Mouse (Mus musculus): Measurements from ENCODE around the gene Tff1. TPM values are rescaled to one million over a fixed set of nuclear protein-coding genes. Genes with fewer than 3 reads are reported as not detected.

Gene Tff1
- polyA plus RNA-seq (2014; fragmentation: Nextera tagmentation; extraction: Ambion mirVana): not detected in 2 replicates

DNA sequence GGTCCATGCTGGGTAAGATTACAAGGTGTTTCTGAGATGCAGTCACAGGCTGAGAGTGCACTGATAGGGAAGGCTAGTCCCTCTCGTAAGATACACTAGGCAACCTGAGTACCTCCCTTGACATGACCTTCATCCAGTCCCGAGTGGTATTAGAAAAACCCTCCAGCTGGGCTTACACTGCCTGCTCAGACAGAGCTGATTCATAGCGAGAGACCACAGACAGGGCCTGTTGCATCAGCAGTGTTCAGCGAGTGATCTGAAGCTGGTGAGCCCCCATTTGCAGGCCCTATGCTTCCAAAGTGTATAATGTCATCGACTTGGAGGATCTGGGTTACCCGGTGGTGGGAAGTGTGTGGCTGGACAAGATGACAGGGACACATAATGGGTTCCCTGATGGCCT is at the start of gene Tff1:
Gene Tff1, minus strand, starts transcription at position 151 of the 400 bp plus-strand sequence.
- no peak within 1 kb of the TSS for H3K4me2 ChIP-seq (replicated peaks; ENCODE audit: low read depth, low read length)
- no peak within 1 kb of the TSS for H3K9ac ChIP-seq (ENCODE audit: low read depth, low read length)
- no peak within 1 kb of the TSS for H3K27ac ChIP-seq (ENCODE audit: low read depth, low read length)
- no peak within 1 kb of the TSS for H3K4me3 ChIP-seq (ENCODE audit: low read length)
- no peaks in the 10 kb centered on the region for H3K27me3 ChIP-seq (ENCODE audit: control insufficient read depth, insufficient read depth, low read length)
- ATAC-seq (ENCODE audit: low FRiP score, low TSS enrichment): no peak
- H3K9me3 ChIP-seq (ENCODE audit: control insufficient read depth, low read length): no peaks in the 10 kb centered on the region
- H3K36me3 ChIP-seq (ENCODE audit: control insufficient read depth, insufficient read depth, low read length): no peaks in the 10 kb centered on the region
- WGBS: 80% methylated on average over 6 of the region's 6 CpGs
- no peaks in the 10 kb centered on the region for H3K4me1 ChIP-seq (ENCODE audit: control insufficient read depth, insufficient read depth, low read length)

DNA sequence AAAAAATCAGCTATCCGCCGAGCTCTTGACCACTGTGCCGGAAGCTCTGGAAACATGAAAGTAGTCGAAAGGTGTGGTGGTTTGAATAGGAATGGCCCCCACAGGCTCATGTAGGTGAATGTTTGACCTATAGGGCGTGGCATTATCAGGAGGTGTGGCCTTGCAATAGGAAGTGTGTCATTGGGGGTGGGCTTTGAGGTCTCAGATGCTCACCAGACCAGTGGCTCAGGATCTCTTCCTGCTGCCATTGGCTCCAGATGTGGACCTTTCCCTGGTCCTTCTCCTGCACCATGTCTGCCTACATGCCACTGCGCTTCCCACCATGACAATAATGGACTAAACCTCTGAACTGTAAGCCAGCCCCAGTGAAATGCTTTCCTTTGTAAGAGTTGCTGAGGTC is 46.8 kb upstream of the Tff1 start:
- Histone ChIP-seq H3K4me3 (ENCODE audit: low read length) (no peak overlapping the region), H3K9ac (ENCODE audit: low read depth, low read length) (no peak overlapping the region), H3K9me3 (ENCODE audit: control insufficient read depth, low read length) (no peaks in the 10 kb centered on the region), H3K4me2 (replicated peaks; ENCODE audit: low read depth, low read length) (no peak overlapping the region), H3K27ac (ENCODE audit: low read depth, low read length) (no peak overlapping the region), H3K4me1 (ENCODE audit: control insufficient read depth, insufficient read depth, low read length) (no peaks in the 10 kb centered on the region; the same call in 1 of the 2 replicates), H3K27me3 (ENCODE audit: control insufficient read depth, insufficient read depth, low read length) (no peaks in the 10 kb centered on the region), H3K36me3 (ENCODE audit: control insufficient read depth, insufficient read depth, low read length) (no peaks in the 10 kb centered on the region)
- no peak for ATAC-seq (ENCODE audit: low FRiP score, low TSS enrichment)
- WGBS: 89% methylated on average over 6 of the region's 6 CpGs

DNA sequence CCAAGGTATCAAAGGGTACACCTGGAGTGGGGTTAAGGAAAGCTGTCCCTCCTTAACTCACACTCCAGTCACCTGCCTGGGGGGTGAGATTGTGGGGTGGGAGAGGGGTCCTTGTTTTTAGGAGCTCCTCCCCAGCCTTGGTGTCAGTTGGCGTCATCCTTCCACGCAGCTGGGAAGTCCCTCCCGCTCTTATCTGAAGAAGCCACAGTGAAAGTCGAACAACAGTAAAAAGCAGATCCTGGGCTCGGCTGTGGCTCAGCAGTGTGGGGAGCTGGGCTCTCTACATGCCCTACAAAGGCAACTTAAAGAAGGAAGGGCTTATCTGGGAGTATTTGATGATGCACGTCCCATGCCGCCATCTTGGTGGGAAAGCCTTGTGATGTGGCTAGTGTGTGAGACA is 45.2 kb upstream of the Tff1 start:
- Histone ChIP-seq H3K36me3 (ENCODE audit: control insufficient read depth, insufficient read depth, low read length) (no peaks in the 10 kb centered on the region), H3K9ac (ENCODE audit: low read depth, low read length) (no peak overlapping the region), H3K4me3 (ENCODE audit: low read length) (no peak overlapping the region), H3K27ac (ENCODE audit: low read depth, low read length) (no peak overlapping the region), H3K4me1 (ENCODE audit: control insufficient read depth, insufficient read depth, low read length) (no peaks in the 10 kb centered on the region), H3K4me2 (replicated peaks; ENCODE audit: low read depth, low read length) (no peak overlapping the region), H3K27me3 (ENCODE audit: control insufficient read depth, insufficient read depth, low read length) (no peaks in the 10 kb centered on the region), H3K9me3 (ENCODE audit: control insufficient read depth, low read length) (no peaks in the 10 kb centered on the region)
- 90% methylated on average over 7 of the region's 7 CpGs for WGBS
- ATAC-seq (ENCODE audit: low FRiP score, low TSS enrichment): no peak

DNA sequence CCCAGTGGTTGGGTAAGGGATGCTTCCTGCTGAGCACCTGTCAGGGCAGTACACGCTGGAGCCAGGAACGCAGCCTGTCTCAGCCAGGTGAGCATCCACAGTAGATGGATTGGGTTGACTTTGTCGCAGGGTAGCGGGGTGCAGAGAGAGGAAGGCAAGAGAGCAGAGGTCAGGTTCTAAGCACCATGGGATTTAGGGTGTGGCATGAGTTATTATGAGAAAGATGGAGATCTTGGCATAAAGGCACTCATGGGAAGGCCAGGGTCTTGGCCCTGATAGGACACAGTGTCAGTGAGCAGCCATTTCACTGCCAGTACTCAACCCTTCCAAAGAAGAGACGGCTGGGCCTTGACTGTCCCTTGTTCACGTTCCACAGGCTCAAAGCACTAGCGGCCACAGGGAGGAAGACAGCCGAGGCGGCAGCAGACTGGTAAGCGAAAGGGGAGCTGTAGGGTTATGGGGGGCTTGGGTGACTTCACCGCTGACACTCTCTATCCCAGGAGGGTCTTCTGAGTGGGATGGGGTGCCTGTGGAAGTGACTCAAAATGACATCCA is 44.4 kb upstream of the Tff1 start:
- H3K4me2 ChIP-seq (replicated peaks; ENCODE audit: low read depth, low read length): no peak overlapping the region
- no peak overlapping the region for H3K4me3 ChIP-seq (ENCODE audit: low read length)
- no peak for ATAC-seq (ENCODE audit: low FRiP score, low TSS enrichment)
- 89% methylated on average over 11 of the region's 11 CpGs for WGBS
- H3K27me3 ChIP-seq (ENCODE audit: control insufficient read depth, insufficient read depth, low read length): no peaks in the 10 kb centered on the region
- no peak overlapping the region for H3K27ac ChIP-seq (ENCODE audit: low read depth, low read length)
- no peaks in the 10 kb centered on the region for H3K4me1 ChIP-seq (ENCODE audit: control insufficient read depth, insufficient read depth, low read length)
- no peaks in the 10 kb centered on the region for H3K9me3 ChIP-seq (ENCODE audit: control insufficient read depth, low read length)
- no peaks in the 10 kb centered on the region for H3K36me3 ChIP-seq (ENCODE audit: control insufficient read depth, insufficient read depth, low read length)
- H3K9ac ChIP-seq (ENCODE audit: low read depth, low read length): no peak overlapping the region

DNA sequence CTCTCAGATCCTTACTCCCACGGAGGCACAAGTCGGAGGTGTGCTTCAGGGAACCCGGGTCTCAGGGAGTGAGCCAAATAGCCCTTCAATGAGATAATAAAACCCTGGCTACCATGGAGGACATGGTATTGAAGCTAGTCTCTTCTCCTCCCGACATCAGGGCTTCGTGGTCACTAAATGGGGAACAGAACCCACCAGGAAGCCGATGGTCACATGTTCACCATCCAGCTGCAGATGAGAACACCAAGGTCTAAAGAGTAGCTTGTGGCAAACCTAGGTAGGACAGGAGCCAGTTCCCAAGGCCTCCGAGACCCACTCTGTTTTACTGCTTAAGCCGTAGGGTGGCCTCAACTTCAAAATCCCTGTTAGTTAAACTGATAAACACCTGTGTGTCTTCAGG is 43.6 kb upstream of the Tff1 start:
- no peak overlapping the region for H3K4me3 ChIP-seq (ENCODE audit: low read length)
- no peak overlapping the region for H3K9ac ChIP-seq (ENCODE audit: low read depth, low read length)
- H3K4me2 ChIP-seq (replicated peaks; ENCODE audit: low read depth, low read length): no peak overlapping the region
- H3K4me1 ChIP-seq (ENCODE audit: control insufficient read depth, insufficient read depth, low read length): no peaks in the 10 kb centered on the region
- 72% methylated on average over 8 of the region's 8 CpGs for WGBS
- no peaks in the 10 kb centered on the region for H3K9me3 ChIP-seq (ENCODE audit: control insufficient read depth, low read length)
- no peak for ATAC-seq (ENCODE audit: low FRiP score, low TSS enrichment)
- H3K36me3 ChIP-seq (ENCODE audit: control insufficient read depth, insufficient read depth, low read length): no peaks in the 10 kb centered on the region
- no peak overlapping the region for H3K27ac ChIP-seq (ENCODE audit: low read depth, low read length)
- H3K27me3 ChIP-seq (ENCODE audit: control insufficient read depth, insufficient read depth, low read length): no peaks in the 10 kb centered on the region

DNA sequence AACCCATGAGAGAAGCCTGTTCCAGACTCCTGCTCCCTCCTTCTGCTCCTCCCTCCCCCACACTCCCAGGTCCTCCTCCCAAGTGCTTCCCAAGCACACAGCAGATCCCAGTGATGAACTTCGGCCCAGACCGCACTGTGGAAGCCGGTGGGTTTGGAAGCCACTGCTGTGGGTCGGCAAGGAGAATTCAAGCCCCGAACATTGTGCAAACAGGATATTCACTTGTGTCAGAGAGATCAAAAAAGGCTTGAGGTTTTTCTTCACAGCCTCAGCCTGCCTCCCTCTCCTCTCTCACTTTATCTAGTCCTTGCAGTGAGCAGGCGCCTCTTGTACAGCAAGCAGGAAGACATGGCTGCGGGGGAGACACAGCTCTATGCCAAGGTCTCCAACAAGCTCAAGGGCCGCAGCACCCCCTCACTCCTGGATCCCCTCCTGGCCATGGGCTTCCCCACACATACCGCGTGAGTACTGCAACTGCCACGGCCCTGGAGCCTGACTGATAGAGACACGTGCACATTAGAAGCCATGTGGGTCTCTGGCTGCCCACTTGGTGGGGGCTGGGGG is 42.8 kb upstream of the Tff1 start, which contains the start of gene Ubash3a:
Gene Ubash3a, plus strand, starts transcription at position 103 of the 564 bp plus-strand sequence.
- H3K27me3 ChIP-seq (ENCODE audit: control insufficient read depth, insufficient read depth, low read length): no peaks in the 10 kb centered on the region
- no peaks in the 10 kb centered on the region for H3K4me1 ChIP-seq (ENCODE audit: control insufficient read depth, insufficient read depth, low read length)
- no peak within 1 kb of the TSS for H3K4me2 ChIP-seq (replicated peaks; ENCODE audit: low read depth, low read length)
- no peak for ATAC-seq (ENCODE audit: low FRiP score, low TSS enrichment)
- H3K9me3 ChIP-seq (ENCODE audit: control insufficient read depth, low read length): no peaks in the 10 kb centered on the region
- no peak within 1 kb of the TSS for H3K4me3 ChIP-seq (ENCODE audit: low read length)
- 64% methylated on average over 12 of the region's 12 CpGs for WGBS
- no peak within 1 kb of the TSS for H3K9ac ChIP-seq (ENCODE audit: low read depth, low read length)
- no peak within 1 kb of the TSS for H3K27ac ChIP-seq (ENCODE audit: low read depth, low read length)
- no peaks in the 10 kb centered on the region for H3K36me3 ChIP-seq (ENCODE audit: control insufficient read depth, insufficient read depth, low read length)

DNA sequence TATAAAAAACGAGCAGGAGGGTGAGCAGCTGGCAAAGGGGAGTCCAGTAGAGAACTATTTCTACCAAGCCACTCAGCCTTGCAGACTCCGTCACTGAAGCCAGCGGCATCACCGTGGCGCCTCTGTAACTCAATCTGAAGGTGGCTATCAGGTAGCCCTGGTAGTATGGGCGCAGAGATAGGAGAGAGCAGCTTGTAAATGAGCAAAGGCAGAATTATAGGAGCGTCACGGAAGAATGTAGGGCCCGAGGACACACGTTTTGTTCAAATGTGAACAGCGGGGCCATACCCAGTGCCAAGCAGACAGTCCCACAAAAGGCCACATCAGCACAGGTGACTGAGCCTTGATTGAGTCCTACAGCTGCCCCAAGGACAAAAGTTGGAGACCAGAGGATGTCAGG is 33.8 kb upstream of the Tff1 start, which contains the start of gene Tmprss3:
Gene Tmprss3, minus strand, starts transcription at position 101 of the 400 bp plus-strand sequence.
- Histone ChIP-seq H3K36me3 (ENCODE audit: control insufficient read depth, insufficient read depth, low read length) (no peaks in the 10 kb centered on the region), H3K9ac (ENCODE audit: low read depth, low read length) (no peak within 1 kb of the TSS), H3K4me1 (ENCODE audit: control insufficient read depth, insufficient read depth, low read length) (no peaks in the 10 kb centered on the region), H3K27ac (ENCODE audit: low read depth, low read length) (no peak within 1 kb of the TSS), H3K4me2 (replicated peaks; ENCODE audit: low read depth, low read length) (no peak within 1 kb of the TSS), H3K27me3 (ENCODE audit: control insufficient read depth, insufficient read depth, low read length) (no peaks in the 10 kb centered on the region), H3K9me3 (ENCODE audit: control insufficient read depth, low read length) (no peaks in the 10 kb centered on the region), H3K4me3 (ENCODE audit: low read length) (no peak within 1 kb of the TSS)
- no peak for ATAC-seq (ENCODE audit: low FRiP score, low TSS enrichment)
- WGBS: 53% methylated on average over 11 of the region's 11 CpGs

DNA sequence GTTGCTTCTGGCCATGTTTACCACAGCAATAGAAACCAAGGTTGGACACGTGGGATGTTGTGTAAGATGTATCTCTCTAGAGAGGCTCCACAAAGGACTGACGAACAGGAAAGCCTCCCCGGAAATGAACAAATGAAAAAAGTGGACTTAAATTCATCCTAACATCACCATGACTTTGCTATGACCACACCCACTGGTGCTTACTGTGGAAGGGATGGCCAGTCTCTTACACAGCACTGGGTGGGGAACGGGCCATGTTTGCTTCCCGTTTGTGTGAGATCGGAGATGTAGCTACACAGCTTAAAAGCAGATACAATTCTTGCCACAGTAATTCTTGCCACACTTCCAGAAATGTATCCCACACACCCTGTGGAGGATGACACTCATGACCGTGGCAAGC is 31.2 kb upstream of the Tff1 start:
- H3K9me3 ChIP-seq (ENCODE audit: control insufficient read depth, low read length): no peaks in the 10 kb centered on the region
- H3K27ac ChIP-seq (ENCODE audit: low read depth, low read length): no peak overlapping the region
- no peak overlapping the region for H3K4me2 ChIP-seq (replicated peaks; ENCODE audit: low read depth, low read length)
- H3K36me3 ChIP-seq (ENCODE audit: control insufficient read depth, insufficient read depth, low read length): no peaks in the 10 kb centered on the region
- no peak overlapping the region for H3K4me3 ChIP-seq (ENCODE audit: low read length)
- no peaks in the 10 kb centered on the region for H3K27me3 ChIP-seq (ENCODE audit: control insufficient read depth, insufficient read depth, low read length)
- peaks cover 10% of the 10 kb centered on the region; the same call in 1 of the 2 replicates for H3K4me1 ChIP-seq (ENCODE audit: control insufficient read depth, insufficient read depth, low read length)
- no peak for ATAC-seq (ENCODE audit: low FRiP score, low TSS enrichment)
- no peak overlapping the region for H3K9ac ChIP-seq (ENCODE audit: low read depth, low read length)
- WGBS: 89% methylated on average over 7 of the region's 7 CpGs

DNA sequence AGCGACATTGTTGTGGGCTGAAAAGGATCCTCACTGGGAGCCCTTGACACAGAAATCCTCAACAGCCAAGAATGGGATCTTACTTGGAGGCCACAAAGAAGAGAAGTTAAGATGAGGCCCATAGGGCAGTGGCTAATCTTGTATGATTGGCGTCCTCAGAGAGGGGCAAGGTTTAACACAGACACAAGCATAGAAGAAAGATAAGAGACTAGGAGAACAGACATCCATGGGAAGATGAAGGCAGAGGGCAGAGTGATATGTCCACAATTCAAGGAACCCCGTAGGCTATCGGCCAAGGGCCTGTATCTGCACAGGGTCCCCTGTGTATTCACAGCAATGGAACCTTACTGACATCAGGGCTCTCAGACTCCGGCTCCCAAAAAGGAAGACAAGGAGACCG is 30.1 kb upstream of the Tff1 start:
- H3K4me1 ChIP-seq (ENCODE audit: control insufficient read depth, insufficient read depth, low read length): peaks cover 11% of the 10 kb centered on the region; the same call in 1 of the 2 replicates
- no peak overlapping the region for H3K4me2 ChIP-seq (replicated peaks; ENCODE audit: low read depth, low read length)
- no peak for ATAC-seq (ENCODE audit: low FRiP score, low TSS enrichment)
- H3K9me3 ChIP-seq (ENCODE audit: control insufficient read depth, low read length): no peaks in the 10 kb centered on the region
- H3K27me3 ChIP-seq (ENCODE audit: control insufficient read depth, insufficient read depth, low read length): no peaks in the 10 kb centered on the region
- H3K4me3 ChIP-seq (ENCODE audit: low read length): no peak overlapping the region
- H3K9ac ChIP-seq (ENCODE audit: low read depth, low read length): no peak overlapping the region
- H3K36me3 ChIP-seq (ENCODE audit: control insufficient read depth, insufficient read depth, low read length): no peaks in the 10 kb centered on the region
- 92% methylated on average over 6 of the region's 6 CpGs for WGBS
- no peak overlapping the region for H3K27ac ChIP-seq (ENCODE audit: low read depth, low read length)

Data from kidney, embryonic 14.5 days (tissue).